Mouse (Mus musculus) hindbrain, postnatal 0 days (tissue): ENCODE results near the gene Olfr381. TPM values are rescaled to one million over a fixed set of nuclear protein-coding genes. Genes with fewer than 3 reads are reported as not detected.
"Not testable (repeated sequence)": the region's sequence is repeated elsewhere in the genome, so short reads cannot be mapped to it uniquely, and the experiment has no call there.

Experiments
- ATAC-seq: fragments of 200-750 bp; cut with Nextera tagmentation; 2 replicates; pipeline ENCODE4 v1.8.0; 2017; ENCODE audit warnings: mild to moderate bottlenecking, moderate TSS enrichment, moderate library complexity
- DNase-seq: peaks from one replicate; pipeline ENCODE4 v3.0.0-alpha.2; 2015; ENCODE audit warnings: low spot score
- H3K27ac ChIP-seq: fragments of 300-500 bp; sonication (generic); 2 replicates; pipeline ENCODE4 v1.5.1; 2014; ENCODE audit warnings: mild to moderate bottlenecking
- H3K27me3 ChIP-seq: fragments of 300-500 bp; sonication (generic); 2 replicates; pipeline ENCODE4 v1.6.1; 2014; ENCODE audit warnings: low read length, mixed read lengths; ENCODE audit not compliant: insufficient read depth
- H3K36me3 ChIP-seq: fragments of 300-500 bp; sonication (generic); 2 replicates; pipeline ENCODE4 v1.6.1; 2014; ENCODE audit warnings: low read length, mixed read lengths; ENCODE audit not compliant: insufficient read depth
- H3K4me1 ChIP-seq: fragments of 300-500 bp; sonication (generic); 2 replicates; pipeline ENCODE4 v1.6.1; 2014; ENCODE audit warnings: antibody characterized with exemption, low read length, mixed read lengths; ENCODE audit not compliant: insufficient read depth
- H3K4me2 ChIP-seq: fragments of 300-500 bp; sonication (generic); 2 replicates; pipeline ENCODE4 v1.6.1; 2014; ENCODE audit warnings: low read depth, mild to moderate bottlenecking, low read length, moderate library complexity, mixed read lengths
- H3K4me3 ChIP-seq: fragments of 300-500 bp; sonication (generic); 2 replicates; pipeline ENCODE4 v1.5.1; 2014; ENCODE audit warnings: low read length
- H3K9ac ChIP-seq: fragments of 300-500 bp; sonication (generic); replicated peaks from 2 replicates; pipeline ENCODE4 v1.6.1; 2014; ENCODE audit warnings: mild to moderate bottlenecking, low read length, moderate library complexity, mixed read lengths
- H3K9me3 ChIP-seq: fragments of 300-500 bp; sonication (generic); 2 replicates; pipeline ENCODE4 v1.6.1; 2016; ENCODE audit warnings: low read length, mixed read lengths
- CTCF ChIP-seq: IDR thresholded peaks from 2 replicates; pipeline ENCODE4 v1.5.1; 2016; ENCODE audit warnings: antibody characterized with exemption, control low read depth, low read depth
- WGBS: fragments of 180-500 bp; shearing (Covaris S2); extraction: QIAGEN DNeasy Blood & Tissue Kit; methylation state at CpG from one replicate; pipeline ENCODE4 v1.1.7; 2014; 5-methylcytosine and 5-hydroxymethylcytosine counted together
- polyA plus RNA-seq: library from polyadenylated mRNA; unstranded; fragments of >200 nt; fragmentation: Nextera tagmentation; extraction: Ambion mirVana; gene quantifications from 2 replicates; pipeline ENCODE4 v1.2.1, GENCODE M21; 2015
- total RNA-seq: library from RNA; depleted of rRNA; stranded (reverse); fragments of >200 nt; gene quantifications from 2 replicates; pipeline ENCODE4 v1.2.3, GENCODE M21; 2014; rRNA removed

Olfr381 gene
- total RNA-seq (not detected in 2 replicates), polyA plus RNA-seq (not detected in 2 replicates)

GRCm38 (mm10) chr11:73491503-73491902 is at the start of gene Olfr381:
Gene Olfr381, minus strand, starts transcription at chr11:73491603.
- Histone ChIP-seq H3K4me1 (no peaks in the 10 kb centered on the region), H3K9me3 (no peaks in the 10 kb centered on the region), H3K27me3 (no peaks in the 10 kb centered on the region), H3K9ac (no peak within 1 kb of the TSS), H3K4me3 (no peak within 1 kb of the TSS), H3K27ac (no peak within 1 kb of the TSS), H3K36me3 (no peaks in the 10 kb centered on the region), H3K4me2 (no peak within 1 kb of the TSS)
- DNase-seq (no peak), ATAC-seq (no peak)
- TF ChIP-seq CTCF: no peak

GRCm38 (mm10) chr11:73528971-73529370 is 37.6 kb upstream of the Olfr381 start:
- H3K36me3 ChIP-seq, H3K9ac ChIP-seq, H3K9me3 ChIP-seq, H3K27me3 ChIP-seq, H3K4me2 ChIP-seq, DNase-seq, H3K4me1 ChIP-seq, H3K27ac ChIP-seq, H3K4me3 ChIP-seq, ATAC-seq: not testable (repeated sequence)
- WGBS: 83% methylated on average over 1 of the region's 1 CpGs

DNA sequence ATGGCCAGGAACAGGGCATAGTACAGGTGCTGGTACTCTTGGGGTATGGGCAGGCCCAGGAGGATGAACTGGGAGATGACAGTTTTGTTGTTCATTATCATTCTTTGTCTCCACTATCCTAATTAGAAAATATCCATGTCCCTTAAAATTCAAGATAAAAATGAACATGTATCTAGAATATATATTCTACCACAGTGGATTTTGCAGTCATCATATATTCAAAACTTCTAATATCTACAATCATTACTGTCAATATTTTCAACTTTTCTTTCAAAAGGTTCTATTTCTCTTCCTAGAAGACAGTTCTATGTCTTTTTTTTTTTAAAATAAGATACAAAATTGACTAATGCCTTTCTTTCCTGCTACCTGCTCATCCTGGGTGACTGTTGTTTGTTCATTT is 25.7 kb upstream of the Olfr381 start, which contains the start of gene Olfr382:
TSS of gene Olfr382 (minus strand) at position 101 of the 400 bp plus-strand sequence.
- no peak for TF ChIP-seq CTCF
- Histone ChIP-seq H3K9ac (no peak within 1 kb of the TSS), H3K4me3 (no peak within 1 kb of the TSS), H3K36me3 (no peaks in the 10 kb centered on the region), H3K27me3 (no peaks in the 10 kb centered on the region), H3K27ac (no peak within 1 kb of the TSS), H3K9me3 (peaks cover 8% of the 10 kb centered on the region; the same call in 1 of the 2 replicates), H3K4me1 (no peaks in the 10 kb centered on the region), H3K4me2 (no peak within 1 kb of the TSS)
- no peak for ATAC-seq
- DNase-seq: no peak

DNA sequence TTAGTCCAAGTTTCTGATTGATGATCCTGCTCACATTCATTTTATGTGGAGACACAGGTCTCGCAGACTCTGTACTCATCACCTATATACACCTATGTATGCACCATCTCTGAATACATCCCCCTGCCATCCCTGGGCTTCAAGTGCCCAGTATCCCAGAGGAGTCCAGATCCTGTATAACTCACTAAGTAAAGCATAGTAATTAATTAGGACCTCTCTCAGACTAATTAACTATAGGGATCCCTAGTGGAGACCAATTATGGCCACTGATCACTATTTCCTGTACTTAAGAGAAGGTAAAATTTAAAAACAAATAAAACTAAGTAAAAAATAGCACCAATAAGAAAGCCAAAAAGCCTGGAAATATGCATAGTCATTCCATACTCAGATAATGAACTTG is 34.0 kb downstream of the Olfr381 start, which contains the start of gene Olfr380:
TSS of gene Olfr380 (minus strand) at position 101 of the 400 bp plus-strand sequence.
- no peak within 1 kb of the TSS for H3K4me2 ChIP-seq
- no peaks in the 10 kb centered on the region for H3K27me3 ChIP-seq
- TF ChIP-seq CTCF: no peak

More for the DNA sequence above, 34.0 kb downstream of the Olfr381 start, which contains the start of gene Olfr380:
- Histone ChIP-seq H3K27ac (no peak within 1 kb of the TSS), H3K4me1 (no peaks in the 10 kb centered on the region), H3K9ac (no peak within 1 kb of the TSS), H3K4me3 (no peak within 1 kb of the TSS), H3K9me3 (no peaks in the 10 kb centered on the region; the same call in 1 of the 2 replicates), H3K36me3 (no peaks in the 10 kb centered on the region)
- DNase-seq (no peak), ATAC-seq (no peak)
- WGBS: 91% methylated on average over 1 of the region's 1 CpGs

Other genes starting within 250 kb of the Olfr381 start
- gene Trpv3, start 224.2 kb downstream of the Olfr381 start, total RNA-seq: 0.36 and 0.52 TPM in 2 replicates
- gene Trpv3, start 224.2 kb downstream of the Olfr381 start, polyA plus RNA-seq: 0.24 and 0.30 TPM in 2 replicates
- gene Aspa, start 162.0 kb downstream of the Olfr381 start, total RNA-seq: 5.9 and 7.8 TPM in 2 replicates
- gene Aspa, start 162.0 kb downstream of the Olfr381 start, polyA plus RNA-seq: 7.3 and 8.3 TPM in 2 replicates
- not detected in 2 replicates for gene Gm49340, start 161.9 kb downstream of the Olfr381 start, total RNA-seq
- not detected in 2 replicates for gene Gm49340, start 161.9 kb downstream of the Olfr381 start, polyA plus RNA-seq
- not detected in 2 replicates for gene Spata22, start 161.9 kb downstream of the Olfr381 start, total RNA-seq
- gene Spata22, start 161.9 kb downstream of the Olfr381 start, polyA plus RNA-seq: 0.33 and 0.34 TPM in 2 replicates
- not detected in 2 replicates for gene Olfr20, start 140.8 kb downstream of the Olfr381 start, total RNA-seq
- not detected in 2 replicates for gene Olfr20, start 140.8 kb downstream of the Olfr381 start, polyA plus RNA-seq
- gene Olfr376, start 120.4 kb downstream of the Olfr381 start, total RNA-seq: not detected in 2 replicates
- gene Olfr376, start 120.4 kb downstream of the Olfr381 start, polyA plus RNA-seq: not detected in 2 replicates
- not detected in 2 replicates for gene Olfr1, start 92.0 kb downstream of the Olfr381 start, total RNA-seq
- not detected in 2 replicates for gene Olfr1, start 92.0 kb downstream of the Olfr381 start, polyA plus RNA-seq
- not detected in 2 replicates for gene Olfr378, start 63.1 kb downstream of the Olfr381 start, total RNA-seq
- not detected in 2 replicates for gene Olfr378, start 63.1 kb downstream of the Olfr381 start, polyA plus RNA-seq
- gene Olfr380, start 34.1 kb downstream of the Olfr381 start, total RNA-seq: not detected in 2 replicates
- not detected in 2 replicates for gene Olfr380, start 34.1 kb downstream of the Olfr381 start, polyA plus RNA-seq
- not detected in 2 replicates for gene Olfr382, start 25.6 kb upstream of the Olfr381 start, total RNA-seq
- gene Olfr382, start 25.6 kb upstream of the Olfr381 start, polyA plus RNA-seq: not detected in 2 replicates
- gene Olfr385, start 101.4 kb upstream of the Olfr381 start, total RNA-seq: not detected in 2 replicates
- not detected in 2 replicates for gene Olfr385, start 101.4 kb upstream of the Olfr381 start, polyA plus RNA-seq
- gene Olfr384, start 107.0 kb upstream of the Olfr381 start, total RNA-seq: not detected in 2 replicates
- gene Olfr384, start 107.0 kb upstream of the Olfr381 start, polyA plus RNA-seq: not detected in 2 replicates
- gene Zfp735, start 197.2 kb upstream of the Olfr381 start, total RNA-seq: not detected in 2 replicates
- not detected in 2 replicates for gene Zfp735, start 197.2 kb upstream of the Olfr381 start, polyA plus RNA-seq